ENCODE assay signal across 9 mouse cellular contexts in genomic region chr9:57485774-57486173, GRCm38 (mm10). TPM values are rescaled to one million over a fixed set of nuclear protein-coding genes. Genes with fewer than 3 reads are reported as not detected.
DNase-seq lines count a peak whose midpoint lies in the region; ATAC-seq lines count a peak whose summit lies in the region.
"Had no signal": no experiment of that assay in that cellular context is flagged by ENCODE, and none has a peak within 500 bp of the region (broad histone marks: within the 10 kb centered on the region; RNA-seq: fewer than 3 reads in every experiment).

No protein-coding gene starts in this region.

- H3K36me3 ChIP-seq in forebrain, embryonic 16.5 days (ENCODE audit: control insufficient read depth, insufficient read depth): no peaks in the 10 kb centered on the region
- H3K36me3 ChIP-seq: limb, embryonic 15.5 days had no signal

- H3K4me3 ChIP-seq in forebrain, embryonic 16.5 days (replicated peaks; ENCODE audit: low read length): no peak overlapping the region
- H3K4me3 ChIP-seq: limb, embryonic 15.5 days had no signal

- no peaks in the 10 kb centered on the region for H3K9me3 ChIP-seq in forebrain, embryonic 16.5 days (ENCODE audit: control insufficient read depth, low read length)
- H3K9me3 ChIP-seq: limb, embryonic 15.5 days had no signal

- H3K27me3 ChIP-seq in forebrain, embryonic 16.5 days (replicated peaks; ENCODE audit: control insufficient read depth, insufficient read depth, low read length): peaks cover 7% of the 10 kb centered on the region; the same call in 1 of the 2 replicates
- H3K27me3 ChIP-seq: limb, embryonic 15.5 days had no signal

- intact Hi-C loops in heart, postnatal 25 days (cut with DNase I): loop anchor here (1.0 to 2.0 kb wide), 2 partner anchors 32 to 171 kb away; no protein-coding TSS in a partner anchor

- 0 out of 2 replicates have a peak, but pooled peaks cover 2% of the 10 kb centered on the region for H3K4me1 ChIP-seq in forebrain, embryonic 16.5 days (replicated peaks; ENCODE audit: control insufficient read depth, insufficient read depth, low read length)
- H3K4me1 ChIP-seq: limb, embryonic 15.5 days had no signal

- ATAC-seq in cerebellum, adult (ENCODE audit: insufficient number of reproducible peaks, low FRiP score, low TSS enrichment): peak; percentile 61; the same call in 1 of the 2 replicates
- peak; percentile 84 for ATAC-seq in forebrain, embryonic 16.5 days

- H3K4me2 ChIP-seq in forebrain, embryonic 16.5 days (ENCODE audit: low read length): no peak overlapping the region
- H3K4me2 ChIP-seq: limb, embryonic 15.5 days had no signal

- H3K27ac ChIP-seq in forebrain, embryonic 16.5 days (ENCODE audit: low read length): no peak overlapping the region
- H3K27ac ChIP-seq: limb, embryonic 15.5 days had no signal

- H3K9ac ChIP-seq in forebrain, embryonic 16.5 days (replicated peaks; ENCODE audit: low read depth, low read length): no peak overlapping the region
- H3K9ac ChIP-seq: limb, embryonic 15.5 days had no signal

- 14% methylated on average over 7 of the region's 7 CpGs for WGBS in forebrain, embryonic 16.5 days

- peak; percentile 83 for DNase-seq in MN1 (ENCODE audit: low spot score)
- peak; percentile 39 for DNase-seq in heart, postnatal 25 days (ENCODE audit: low spot score)
- DNase-seq in layer of hippocampus, adult 9-11 months: peak; percentile 69
- DNase-seq in lung, postnatal 4 days: peak; percentile 58 to 84
- peak; percentile 87 to 93 for DNase-seq in right cerebral cortex, adult 2 months (ENCODE audit: low spot score in 2 of 2)
- peak; percentile 45 for DNase-seq in urinary bladder, postnatal 10 days (ENCODE audit: low spot score)

RNA-seq across cellular contexts. Expression of gene Scamp5, which starts 17.9 kb away (rescaled TPM):
- polyA plus RNA-seq in forebrain, embryonic 16.5 days (2015; fragmentation: Nextera tagmentation; extraction: Ambion mirVana): 116 and 135 TPM in 2 replicates
- total RNA-seq in heart, postnatal 25 days (2021): 1 to 10 TPM; 4.9 to 5.1 TPM

RNA-seq across cellular contexts. Expression of gene Rpp25, which starts 18.1 kb away (rescaled TPM):
- polyA plus RNA-seq in forebrain, embryonic 16.5 days (2015; fragmentation: Nextera tagmentation; extraction: Ambion mirVana): 23.4 and 24.4 TPM in 2 replicates
- total RNA-seq in heart, postnatal 25 days (2021): 1 to 10 TPM; 1.6 to 2.3 TPM

RNA-seq across cellular contexts. Expression of gene Cox5a, which starts 35.3 kb away (rescaled TPM):
- polyA plus RNA-seq in forebrain, embryonic 16.5 days (2015; fragmentation: Nextera tagmentation; extraction: Ambion mirVana): 720 and 756 TPM in 2 replicates
- 1,000 to 10,000 TPM; 2,545 to 2,748 TPM for total RNA-seq in heart, postnatal 25 days (2021)

RNA-seq across cellular contexts. Expression of gene Ppcdc, which starts 45.9 kb away (rescaled TPM):
- polyA plus RNA-seq in forebrain, embryonic 16.5 days (2015; fragmentation: Nextera tagmentation; extraction: Ambion mirVana): 24.0 and 26.9 TPM in 2 replicates
- total RNA-seq in heart, postnatal 25 days (2021): 1 to 10 TPM; 7.8 to 8.7 TPM

RNA-seq across cellular contexts. Expression of gene Fam219b, which starts 51.6 kb away (rescaled TPM):
- polyA plus RNA-seq in forebrain, embryonic 16.5 days (2015; fragmentation: Nextera tagmentation; extraction: Ambion mirVana): 25.2 and 26.6 TPM in 2 replicates
- total RNA-seq in heart, postnatal 25 days (2021): 1 to 10 TPM; 6.7 to 9.3 TPM

Comparison
In these comparisons a context has a peak if more than half of its experiments do, and no peak if none do; other contexts are left out.
1. DNase-seq: peak in every context shown above with its lines; median percentile 90 in right cerebral cortex, adult 2 months; 83 in MN1; 71 in lung, postnatal 4 days; 69 in layer of hippocampus, adult 9-11 months; 45 in urinary bladder, postnatal 10 days; 39 in heart, postnatal 25 days.